Mouse (Mus musculus) spleen, postnatal 36 days (tissue): Measurements from ENCODE around the gene Ccr10.
"Not testable (repeated sequence)": the region's sequence is repeated elsewhere in the genome, so short reads cannot be mapped to it uniquely, and the experiment has no call there.

Experiments
- DNase-seq, 2 experiments: peaks; one replicate each; pipeline ENCODE4 v3.0.0; 2022; ENCODE audit warnings: low spot score in 2 of 2, mixed read lengths in 1 of 2

The Ccr10 gene

DNA sequence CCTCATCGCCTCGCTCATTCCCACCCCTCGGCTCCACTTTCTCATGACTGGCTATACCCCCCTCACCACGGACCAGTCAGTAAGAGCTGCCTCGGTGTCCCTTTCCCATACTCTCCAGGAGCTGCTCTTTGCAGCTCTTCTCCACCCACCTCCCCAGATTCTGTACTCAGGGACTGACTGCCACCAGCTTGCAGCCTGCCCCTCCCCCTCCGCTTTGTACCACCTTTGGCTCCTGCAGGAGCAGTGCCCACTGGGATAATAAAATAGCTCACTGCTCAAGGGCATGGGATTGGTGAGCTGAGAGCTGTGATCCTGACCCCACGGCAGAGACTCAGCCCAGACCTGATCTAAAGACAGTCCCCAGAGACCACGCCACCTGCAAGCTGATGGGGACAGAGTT lies 50.7 kb downstream of the Ccr10 start:
- DNase-seq, result not testable (repeated sequence)
